Mouse (Mus musculus) megakaryocyte, embryonic 14.5 days (primary cell): ENCODE measurements around the gene Olfr237-ps1.

Experiments
- FLI1 ChIP-seq: IDR thresholded peaks from 2 replicates; pipeline ENCODE4 v1.6.1; 2012; ENCODE audit warnings: low read length, inconsistent platforms, mixed read lengths
- GATA1 ChIP-seq: IDR thresholded peaks from 3 replicates; pipeline ENCODE4 v1.6.1; 2012; ENCODE audit warnings: mixed read lengths, low read length, inconsistent platforms, borderline replicate concordance

DNA sequence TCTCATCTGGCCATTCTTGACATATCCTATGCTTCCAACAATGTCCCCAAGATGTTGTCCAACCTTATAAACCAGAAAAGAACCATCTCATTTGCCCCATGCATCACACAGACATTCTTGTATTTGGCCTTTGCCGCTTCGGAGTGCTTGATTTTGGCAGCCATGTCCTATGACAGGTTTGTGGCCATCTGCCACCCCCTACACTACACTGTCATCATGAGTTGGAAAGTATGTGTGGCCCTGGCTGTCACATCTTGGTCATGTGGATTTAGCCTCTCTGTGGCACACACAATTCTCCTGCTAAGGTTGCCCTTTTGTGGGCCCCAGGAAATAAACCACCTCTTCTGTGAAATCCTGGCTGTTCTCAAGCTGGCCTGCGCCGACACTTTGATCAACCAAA, 20.9 kb downstream of the Olfr237-ps1 start:
- TF ChIP-seq GATA1 (no peak), FLI1 (no peak)
